Mouse (Mus musculus): ENCODE results near the gene Hectd4. TPM values are rescaled to one million over a fixed set of nuclear protein-coding genes. Genes with fewer than 3 reads are reported as not detected.
"Not testable (repeated sequence)": the region's sequence is repeated elsewhere in the genome, so short reads cannot be mapped to it uniquely, and the experiment has no call there.

Hectd4 gene
- total RNA-seq (2021), result 10 to 100 TPM; 18.7 to 27.8 TPM
- long read RNA-seq, experiment 1, partial matches to known transcripts, result 2 of 5 reads
- long read RNA-seq, experiment 1, other reads (novel, unspliced or antisense), result 3 of 5 reads
- long read RNA-seq, experiment 2, partial matches to known transcripts, result 2 of 6 reads
- long read RNA-seq, experiment 2, other reads (novel, unspliced or antisense), result 4 of 6 reads

- DNase-seq, result peak; percentile 99
Measured at GRCm38 (mm10) chr5:121219980-121220731, at the start of gene Hectd4. TSS of gene Hectd4 (plus strand) at chr5:121220219.

- DNase-seq, result no peak
Measured at GRCm38 (mm10) chr5:121172835-121173234, 47.2 kb upstream of the Hectd4 start.

GRCm38 (mm10) chr5:121179077-121179857 lies 40.8 kb upstream of the Hectd4 start:
- no peak for DNase-seq

- DNase-seq, result no peak
Measured at GRCm38 (mm10) chr5:121183269-121183668, 36.8 kb upstream of the Hectd4 start.

GRCm38 (mm10) chr5:121184375-121184774 lies 35.6 kb upstream of the Hectd4 start:
- no peak for DNase-seq

- no peak for DNase-seq
Measured at GRCm38 (mm10) chr5:121184945-121185551, 35.0 kb upstream of the Hectd4 start.

GRCm38 (mm10) chr5:121187580-121188001 lies 32.4 kb upstream of the Hectd4 start:
- no peak for DNase-seq

- no peak for DNase-seq
Measured at GRCm38 (mm10) chr5:121188265-121188664, 31.8 kb upstream of the Hectd4 start.

- no peak for DNase-seq
Measured at GRCm38 (mm10) chr5:121189182-121189581, 30.8 kb upstream of the Hectd4 start.

GRCm38 (mm10) chr5:121190210-121190835 lies 29.7 kb upstream of the Hectd4 start:
- no peak for DNase-seq

- peak; percentile 95 for DNase-seq
Measured at GRCm38 (mm10) chr5:121190836-121191583, 29.0 kb upstream of the Hectd4 start, which contains the start of gene Ptpn11. TSS of gene Ptpn11 (minus strand) at chr5:121191397.

GRCm38 (mm10) chr5:121191584-121191906 lies 28.5 kb upstream of the Hectd4 start:
- DNase-seq, result no peak

- DNase-seq, result no peak
Measured at GRCm38 (mm10) chr5:121194173-121194572, 25.8 kb upstream of the Hectd4 start.

GRCm38 (mm10) chr5:121196764-121197163 lies 23.3 kb upstream of the Hectd4 start:
- no peak for DNase-seq

GRCm38 (mm10) chr5:121197337-121197736 lies 22.7 kb upstream of the Hectd4 start:
- DNase-seq, result no peak

- no peak for DNase-seq
Measured at GRCm38 (mm10) chr5:121198376-121198775, 21.6 kb upstream of the Hectd4 start.

- no peak for DNase-seq
Measured at GRCm38 (mm10) chr5:121201739-121202138, 18.3 kb upstream of the Hectd4 start.

- DNase-seq, result no peak
Measured at GRCm38 (mm10) chr5:121202467-121202866, 17.6 kb upstream of the Hectd4 start.

GRCm38 (mm10) chr5:121204132-121205089 lies 15.6 kb upstream of the Hectd4 start, which contains the start of gene Rpl6:
TSS of gene Rpl6 (plus strand) at chr5:121204481.
- peak; percentile 86 for DNase-seq

- DNase-seq, result not testable (repeated sequence)
Measured at GRCm38 (mm10) chr5:121205537-121206130, 14.4 kb upstream of the Hectd4 start.

Data from adrenal gland, postnatal 10 days (tissue).